Mouse (Mus musculus): ENCODE results near the gene Prelp. TPM values are rescaled to one million over a fixed set of nuclear protein-coding genes. Genes with fewer than 3 reads are reported as not detected.

Prelp gene
- polyA plus RNA-seq, 1 experiment from 2014 or later: 0.81 TPM

DNA sequence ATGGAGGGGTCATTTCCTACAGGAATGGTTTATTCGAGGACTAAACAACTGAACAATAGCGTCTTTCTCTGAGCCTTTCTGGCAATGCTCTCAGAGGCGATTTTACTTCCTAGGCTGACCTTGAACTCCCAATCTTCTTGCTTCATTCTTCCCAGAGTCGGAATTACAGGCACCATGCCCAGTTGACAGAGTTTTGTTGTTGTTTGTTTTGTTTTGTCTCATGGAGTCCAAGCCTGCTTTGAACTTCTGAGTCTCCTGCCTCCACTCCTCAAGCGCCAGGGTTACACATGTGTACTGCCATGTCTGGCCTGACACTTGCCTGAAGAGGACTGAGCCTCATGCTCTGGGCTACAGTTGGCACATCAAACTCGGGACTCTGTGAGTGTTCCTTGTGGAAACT lies 8.2 kb downstream of the Prelp start:
- no peak for ATAC-seq
- Histone ChIP-seq H3K27ac (no peak overlapping the region), H3K27me3 (replicated peaks) (peaks cover 73% of the 10 kb centered on the region), H3K4me1 (peaks cover 20% of the 10 kb centered on the region), H3K4me3 (no peak overlapping the region), H3K36me3 (no peaks in the 10 kb centered on the region), H3K4me2 (no peak overlapping the region), H3K9me3 (replicated peaks) (no peaks in the 10 kb centered on the region), H3K9ac (no peak overlapping the region)
- 56% methylated on average over 6 of the region's 6 CpGs for WGBS (ENCODE audit: insufficient replicate concordance)

DNA sequence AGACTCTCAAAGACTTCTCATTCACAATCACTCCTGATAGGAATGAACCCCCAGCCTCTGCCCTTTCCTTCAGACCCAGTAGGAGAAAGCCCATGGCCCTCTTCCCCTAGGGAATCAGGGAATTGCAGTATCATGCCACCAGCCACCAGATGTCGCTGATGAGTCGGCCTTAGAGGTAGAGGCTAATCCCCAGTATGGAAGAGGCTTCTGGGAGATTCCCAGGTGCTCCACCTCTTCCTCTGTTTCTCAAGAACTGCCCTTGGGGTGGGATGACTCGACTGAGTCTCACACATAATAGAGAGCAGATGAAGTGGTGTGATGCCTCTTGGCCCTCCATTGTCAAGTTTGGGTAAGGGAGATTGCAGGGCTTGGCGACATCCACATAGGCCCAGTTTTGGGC lies 9.8 kb downstream of the Prelp start:
- no peaks in the 10 kb centered on the region for H3K36me3 ChIP-seq
- H3K9me3 ChIP-seq (replicated peaks): no peaks in the 10 kb centered on the region
- no peak overlapping the region for H3K4me2 ChIP-seq
- H3K27me3 ChIP-seq (replicated peaks): peaks cover 76% of the 10 kb centered on the region
- 18% methylated on average over 4 of the region's 4 CpGs for WGBS (ENCODE audit: insufficient replicate concordance)
- no peak overlapping the region for H3K4me3 ChIP-seq
- ATAC-seq: no peak
- no peak overlapping the region for H3K9ac ChIP-seq
- H3K4me1 ChIP-seq: peaks cover 26% of the 10 kb centered on the region
- no peak overlapping the region for H3K27ac ChIP-seq

DNA sequence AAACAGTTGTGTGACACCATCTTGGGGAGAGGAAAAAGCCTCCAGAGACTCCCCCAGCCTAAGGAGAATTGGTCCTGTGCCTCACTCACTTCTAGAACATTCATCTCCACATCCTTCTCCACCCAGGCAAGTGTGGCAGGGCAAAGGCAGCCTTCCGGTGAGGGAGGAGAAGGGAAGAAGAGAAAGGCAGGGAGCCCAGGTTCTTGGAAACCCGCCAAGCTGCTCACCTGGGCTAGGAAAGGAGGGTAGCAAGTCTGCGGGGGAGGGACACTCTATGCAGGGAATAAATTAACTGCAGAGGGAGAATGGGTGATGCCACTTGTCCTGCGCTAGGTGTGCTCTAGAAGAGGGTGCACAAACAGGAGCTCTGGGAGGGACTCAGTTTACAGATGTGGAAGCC lies 10.2 kb downstream of the Prelp start:
- H3K27ac ChIP-seq: no peak overlapping the region

DNA sequence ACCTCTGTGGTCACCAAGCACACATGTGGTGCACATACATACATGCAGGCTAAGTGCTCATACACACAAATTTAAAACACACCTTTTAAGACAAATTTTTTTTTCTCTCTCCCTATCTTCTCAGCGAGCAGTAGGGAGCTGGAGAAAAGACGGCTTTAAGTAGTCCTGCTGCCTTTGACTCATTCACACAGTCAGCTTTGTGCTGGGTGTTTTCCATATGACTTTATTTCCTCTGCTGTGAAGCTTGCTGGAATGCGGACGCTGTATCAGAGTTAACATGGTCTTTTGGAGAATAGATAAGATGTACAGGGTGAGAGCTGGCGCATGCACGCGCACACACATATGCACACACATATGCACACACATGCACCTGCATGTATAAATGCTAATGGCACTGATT lies 11.1 kb downstream of the Prelp start:
- Histone ChIP-seq H3K27me3 (replicated peaks) (peaks cover 78% of the 10 kb centered on the region), H3K4me2 (no peak overlapping the region), H3K27ac (no peak overlapping the region), H3K4me1 (peaks cover 20% of the 10 kb centered on the region), H3K9ac (no peak overlapping the region), H3K9me3 (replicated peaks) (no peaks in the 10 kb centered on the region), H3K4me3 (no peak overlapping the region), H3K36me3 (no peaks in the 10 kb centered on the region)
- ATAC-seq: no peak
- 67% methylated on average over 7 of the region's 7 CpGs for WGBS (ENCODE audit: insufficient replicate concordance)

More for the DNA sequence above, 10.2 kb downstream of the Prelp start:
- Histone ChIP-seq H3K4me2 (no peak overlapping the region), H3K27me3 (replicated peaks) (peaks cover 78% of the 10 kb centered on the region), H3K9me3 (replicated peaks) (no peaks in the 10 kb centered on the region), H3K9ac (no peak overlapping the region), H3K4me1 (peaks cover 21% of the 10 kb centered on the region), H3K36me3 (no peaks in the 10 kb centered on the region), H3K4me3 (no peak overlapping the region)
- WGBS (ENCODE audit: insufficient replicate concordance): 70% methylated on average over 4 of the region's 4 CpGs
- no peak for ATAC-seq

DNA sequence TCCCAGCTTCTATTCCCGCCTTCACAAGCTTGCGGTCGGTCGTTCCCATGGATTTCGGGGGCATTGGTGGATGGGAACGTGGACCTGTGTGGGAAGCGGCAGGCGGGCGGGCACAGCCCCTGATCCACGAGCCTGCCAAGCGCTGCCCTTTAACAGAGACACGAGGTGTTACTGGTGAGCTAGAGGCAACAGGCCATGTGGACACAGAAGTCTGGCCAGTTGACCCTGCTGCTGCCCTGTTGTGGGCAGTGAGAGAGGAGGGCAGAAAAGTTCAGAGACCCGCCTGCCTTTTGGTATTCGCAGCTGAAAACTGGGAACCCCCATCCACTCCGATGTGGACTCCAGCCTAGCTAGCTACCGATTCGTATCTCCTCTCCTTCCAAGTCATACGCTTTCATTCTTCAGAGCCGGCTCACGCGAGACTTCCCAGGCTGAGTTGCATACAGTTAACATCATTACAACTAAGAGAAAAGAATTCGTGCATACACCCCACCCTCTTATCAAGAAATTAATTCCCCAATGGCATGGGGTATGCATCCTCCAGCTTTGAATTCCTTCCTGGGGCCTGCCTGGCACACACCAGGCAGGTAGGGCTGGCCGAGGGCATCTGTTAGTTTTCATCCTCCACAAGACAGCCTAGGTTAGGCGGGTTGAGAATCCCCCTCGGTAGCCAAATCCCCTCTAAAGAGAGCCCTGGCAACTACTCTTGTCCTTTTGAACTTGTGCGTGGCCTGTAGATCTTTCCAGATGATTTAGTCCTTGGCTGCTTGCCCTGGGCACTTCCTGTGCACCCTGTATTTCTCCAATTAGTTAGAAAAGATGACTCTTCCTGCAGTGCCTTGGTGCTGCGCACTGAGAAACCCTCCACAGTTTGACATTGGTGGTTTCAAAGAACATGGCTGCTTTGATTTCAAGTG lies 12.3 kb downstream of the Prelp start:
- 14% methylated on average over 27 of the region's 27 CpGs for WGBS (ENCODE audit: insufficient replicate concordance)
- no peaks in the 10 kb centered on the region for H3K9me3 ChIP-seq (replicated peaks)
- H3K4me3 ChIP-seq: peak overlapping the region; percentile 49
- ATAC-seq: peak; percentile 40
- H3K27me3 ChIP-seq (replicated peaks): peaks cover 78% of the 10 kb centered on the region
- peak overlapping the region; percentile 60 for H3K9ac ChIP-seq
- no peaks in the 10 kb centered on the region for H3K36me3 ChIP-seq
- H3K4me1 ChIP-seq: peaks cover 20% of the 10 kb centered on the region
- peak overlapping the region; percentile 81 for H3K4me2 ChIP-seq
- no peak overlapping the region for H3K27ac ChIP-seq

DNA sequence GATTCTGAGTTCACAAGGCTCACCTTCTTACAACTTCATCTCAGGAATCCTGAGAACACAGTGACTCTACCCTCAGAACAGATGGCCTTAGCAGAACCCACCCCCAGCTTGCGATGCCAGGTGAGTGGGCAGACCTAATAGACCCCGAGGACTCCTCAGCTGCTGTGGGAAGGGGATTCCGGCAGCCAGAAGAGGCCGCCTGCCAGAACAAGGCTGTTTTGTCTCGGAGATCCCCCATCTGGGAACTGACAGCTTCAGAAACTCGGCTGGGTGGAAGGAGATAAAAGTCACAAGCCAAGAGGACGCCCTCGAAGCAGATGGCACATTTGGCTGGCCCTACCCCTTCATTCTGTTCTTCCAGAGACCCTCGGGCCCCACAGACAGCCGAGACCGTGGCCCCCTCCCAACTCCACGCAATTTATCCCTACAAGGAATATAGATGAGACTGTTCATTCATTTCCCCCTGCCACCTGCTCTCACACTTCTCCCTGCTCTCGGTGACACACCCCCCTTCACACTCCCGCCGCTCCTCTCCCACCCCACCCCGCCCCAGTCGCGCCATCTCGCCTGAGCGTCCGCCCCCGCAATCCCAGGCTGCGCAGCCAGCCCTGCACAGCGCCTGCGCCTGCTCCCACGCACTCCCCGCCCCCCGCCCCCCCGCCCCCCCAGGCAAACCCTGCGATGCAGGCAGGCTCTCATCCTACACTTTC lies 13.1 kb downstream of the Prelp start, which contains the start of gene Optc:
TSS of gene Optc (minus strand) at position 51 of the 710 bp plus-strand sequence.
- H3K27ac ChIP-seq: no peak within 1 kb of the TSS; the same call in 1 of the 2 replicates
- 5% methylated on average over 19 of the region's 30 CpGs for WGBS (ENCODE audit: insufficient replicate concordance)

DNA sequence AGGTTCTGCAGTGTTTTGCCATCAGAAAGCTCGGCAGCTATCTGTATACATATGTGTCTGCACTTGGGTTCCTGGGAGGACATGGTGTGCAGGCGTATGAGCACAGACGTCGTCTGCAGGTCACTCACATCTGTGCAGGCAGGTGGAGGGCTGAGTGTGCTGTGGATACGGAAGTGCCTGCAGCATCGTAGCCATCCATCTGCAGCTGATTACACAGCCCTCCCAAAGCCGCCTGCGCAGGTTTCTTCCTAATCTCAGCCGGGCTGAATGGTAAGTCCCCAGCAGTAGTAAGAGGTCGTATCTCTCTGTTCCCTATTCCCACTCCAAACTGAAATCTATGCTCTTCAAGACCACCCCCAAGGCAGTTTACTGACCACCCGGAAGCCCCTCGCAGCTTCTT lies 14.8 kb downstream of the Prelp start:
- no peak overlapping the region for H3K9ac ChIP-seq
- ATAC-seq: no peak
- no peak overlapping the region for H3K27ac ChIP-seq
- peaks cover 95% of the 10 kb centered on the region for H3K27me3 ChIP-seq (replicated peaks)
- H3K4me2 ChIP-seq: no peak overlapping the region
- H3K4me1 ChIP-seq: peaks cover 20% of the 10 kb centered on the region
- WGBS (ENCODE audit: insufficient replicate concordance): 49% methylated on average over 12 of the region's 12 CpGs
- no peaks in the 10 kb centered on the region for H3K9me3 ChIP-seq (replicated peaks)
- H3K36me3 ChIP-seq: no peaks in the 10 kb centered on the region
- no peak overlapping the region for H3K4me3 ChIP-seq

More for the DNA sequence above, 13.1 kb downstream of the Prelp start, which contains the start of gene Optc:
- peak; percentile 76 for ATAC-seq
- H3K36me3 ChIP-seq: no peaks in the 10 kb centered on the region
- peaks cover 20% of the 10 kb centered on the region for H3K4me1 ChIP-seq
- H3K9me3 ChIP-seq (replicated peaks): no peaks in the 10 kb centered on the region
- peak within 1 kb of the TSS; percentile 60 for H3K9ac ChIP-seq
- peaks cover 87% of the 10 kb centered on the region for H3K27me3 ChIP-seq (replicated peaks)
- peak within 1 kb of the TSS; percentile 81 for H3K4me2 ChIP-seq
- H3K4me3 ChIP-seq: peak within 1 kb of the TSS; percentile 49

DNA sequence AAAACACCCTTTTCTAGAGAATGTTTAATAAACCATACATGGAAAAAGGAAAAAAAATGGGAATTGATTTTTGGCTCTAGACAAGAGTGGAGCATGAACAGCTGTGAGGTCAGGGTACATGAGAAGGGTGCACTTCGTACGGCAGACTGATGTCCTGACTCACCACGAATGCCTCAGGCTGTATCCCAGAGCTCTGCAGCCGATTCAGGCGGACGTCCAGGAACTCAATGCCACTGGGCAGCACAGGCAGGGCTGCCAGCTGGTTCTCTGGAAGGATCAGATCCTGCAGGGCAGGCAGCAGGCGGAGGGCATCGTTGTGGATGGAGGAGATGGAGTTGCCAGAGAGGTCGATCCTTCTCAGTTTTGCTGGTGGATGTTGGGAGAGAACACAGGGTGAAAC lies 20.4 kb downstream of the Prelp start:
- no peak for ATAC-seq
- Histone ChIP-seq H3K9ac (no peak overlapping the region), H3K4me3 (no peak overlapping the region), H3K9me3 (replicated peaks) (no peaks in the 10 kb centered on the region), H3K4me1 (peaks cover 32% of the 10 kb centered on the region), H3K27me3 (replicated peaks) (peaks cover 43% of the 10 kb centered on the region), H3K4me2 (no peak overlapping the region), H3K36me3 (no peaks in the 10 kb centered on the region), H3K27ac (no peak overlapping the region)
- 78% methylated on average over 9 of the region's 9 CpGs for WGBS (ENCODE audit: insufficient replicate concordance)

DNA sequence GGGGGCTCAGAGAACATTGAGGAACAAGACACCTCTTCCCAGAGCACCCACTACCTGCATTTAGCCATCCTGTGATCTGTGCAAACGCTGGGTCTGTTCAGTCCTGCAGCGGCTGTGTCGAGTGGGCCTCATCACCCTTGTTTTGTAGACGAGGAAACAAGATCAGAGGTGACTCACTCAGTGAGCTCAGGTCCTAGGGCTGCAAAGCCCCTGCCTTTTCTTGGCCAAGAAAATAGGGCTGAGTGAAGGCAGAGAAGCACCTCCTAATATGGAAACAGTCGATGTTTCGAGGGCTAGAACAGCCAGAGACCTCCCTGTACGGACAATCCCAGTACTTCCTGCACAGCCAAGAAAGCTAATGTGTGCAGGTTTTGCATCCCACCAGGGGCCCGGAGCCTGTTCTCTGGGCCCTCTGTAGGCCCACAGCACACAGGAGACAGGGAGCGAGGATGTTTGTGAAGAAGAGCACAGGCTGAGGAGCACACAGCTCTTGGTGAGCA lies 22.1 kb downstream of the Prelp start:
- no peaks in the 10 kb centered on the region for H3K36me3 ChIP-seq
- no peak overlapping the region for H3K4me3 ChIP-seq
- no peak overlapping the region for H3K4me2 ChIP-seq
- H3K9ac ChIP-seq: no peak overlapping the region
- H3K9me3 ChIP-seq (replicated peaks): no peaks in the 10 kb centered on the region
- H3K27ac ChIP-seq: no peak overlapping the region
- 74% methylated on average over 9 of the region's 9 CpGs for WGBS (ENCODE audit: insufficient replicate concordance)
- peaks cover 49% of the 10 kb centered on the region for H3K4me1 ChIP-seq
- no peak for ATAC-seq
- H3K27me3 ChIP-seq (replicated peaks): peaks cover 25% of the 10 kb centered on the region

DNA sequence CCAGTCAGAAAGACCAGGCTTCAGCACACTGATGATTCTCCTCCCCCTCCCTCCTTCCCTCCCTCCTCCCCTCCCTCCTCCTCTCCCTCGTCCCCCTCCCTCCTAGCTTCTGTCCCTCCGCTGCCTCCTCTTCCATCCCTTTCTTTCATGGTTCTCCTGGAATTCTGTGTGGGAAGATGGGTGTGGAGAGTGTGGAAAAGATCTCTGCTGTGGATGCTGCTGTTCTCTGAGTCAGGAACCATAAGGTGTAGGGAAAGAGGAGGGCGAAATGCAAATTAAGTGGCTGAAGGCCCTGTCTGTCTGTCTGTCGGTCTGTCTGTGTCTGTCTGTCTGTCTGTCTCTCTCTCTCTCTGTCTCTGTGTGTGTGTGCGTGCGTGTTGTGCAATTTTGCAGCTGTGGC lies 23.9 kb downstream of the Prelp start:
- Histone ChIP-seq H3K27me3 (replicated peaks) (peaks cover 7% of the 10 kb centered on the region), H3K4me3 (no peak overlapping the region), H3K4me1 (peaks cover 63% of the 10 kb centered on the region), H3K36me3 (no peaks in the 10 kb centered on the region), H3K4me2 (no peak overlapping the region), H3K9me3 (replicated peaks) (no peaks in the 10 kb centered on the region), H3K27ac (peak overlapping the region; percentile 31; the same call in 1 of the 2 replicates), H3K9ac (peak overlapping the region; percentile 40; the same call in 1 of the 2 replicates)
- no peak for ATAC-seq
- 72% methylated on average over 6 of the region's 6 CpGs for WGBS (ENCODE audit: insufficient replicate concordance)

DNA sequence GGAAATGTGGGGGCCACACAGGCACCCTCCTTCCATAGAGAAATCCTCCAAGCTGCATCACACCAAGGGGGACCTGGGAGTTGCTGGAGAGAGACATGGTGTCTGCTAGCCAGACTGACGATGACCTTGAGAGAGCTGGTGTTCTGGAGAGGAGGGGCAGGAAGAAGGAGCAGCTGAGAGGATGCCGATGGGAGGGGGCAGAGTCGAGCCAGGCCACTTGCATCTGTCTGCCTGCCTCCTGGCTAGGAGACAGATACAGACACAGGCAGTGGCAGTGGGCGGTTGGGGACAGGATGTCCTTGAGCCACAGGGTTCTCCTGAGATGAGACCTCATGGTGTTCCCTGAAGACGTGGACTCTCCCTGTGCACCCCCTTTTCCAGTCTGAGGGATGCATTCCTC lies 29.7 kb downstream of the Prelp start:
- H3K4me1 ChIP-seq: peaks cover 95% of the 10 kb centered on the region
- H3K4me2 ChIP-seq: peak overlapping the region; percentile 72; the same call in 1 of the 2 replicates
- 19% methylated on average over 5 of the region's 5 CpGs for WGBS (ENCODE audit: insufficient replicate concordance)
- H3K4me3 ChIP-seq: no peak overlapping the region
- H3K27me3 ChIP-seq (replicated peaks): no peaks in the 10 kb centered on the region
- ATAC-seq: no peak
- H3K27ac ChIP-seq: peak overlapping the region; percentile 72; the same call in 1 of the 2 replicates
- H3K36me3 ChIP-seq: no peaks in the 10 kb centered on the region
- peak overlapping the region; percentile 17; the same call in 1 of the 2 replicates for H3K9ac ChIP-seq
- H3K9me3 ChIP-seq (replicated peaks): no peaks in the 10 kb centered on the region

All from liver, embryonic 12.5 days (tissue).